Mouse (Mus musculus): ENCODE data around the gene Ptcd1. TPM values are rescaled to one million over a fixed set of nuclear protein-coding genes. Genes with fewer than 3 reads are reported as not detected.

Ptcd1 gene
- total and polyA plus RNA-seq, 3 experiments = 21.0 to 22.3 TPM; not detected in 1

DNA sequence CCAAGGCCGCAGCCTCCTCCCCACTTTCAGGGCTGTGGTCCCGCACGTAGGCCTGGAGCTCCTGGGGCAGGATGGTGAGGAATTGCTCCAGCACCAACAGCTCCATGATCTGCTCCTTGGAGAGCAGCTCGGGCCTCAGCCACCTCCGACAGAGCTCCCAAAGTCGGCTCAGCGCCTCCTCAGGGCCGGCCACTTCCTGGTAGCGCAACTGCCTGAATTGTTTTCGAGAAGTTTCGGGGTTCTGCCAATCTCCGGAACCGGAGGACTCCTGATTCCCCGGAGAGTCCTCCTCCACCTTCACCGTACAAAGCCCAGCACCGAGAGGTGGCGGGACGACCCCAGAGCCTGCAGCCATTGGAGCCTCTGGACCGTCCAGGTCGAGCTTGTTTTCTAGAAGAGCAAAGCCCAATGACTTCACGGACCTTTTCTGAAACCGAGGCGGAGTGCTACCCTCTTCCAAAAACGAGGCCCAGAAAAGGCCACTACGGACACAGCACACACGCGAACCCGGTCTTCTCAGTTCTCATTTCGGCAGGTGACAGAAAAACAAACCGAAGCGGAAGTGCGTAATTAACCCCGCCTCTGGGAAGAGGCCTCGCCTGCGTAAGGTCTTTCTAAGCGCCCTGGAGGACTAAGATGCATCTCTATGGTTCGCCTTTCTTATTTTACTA is 34.5 kb upstream of the Ptcd1 start, which contains the start of gene Zkscan14:
Zkscan14 (minus strand) TSS at position 548 of the 671 bp plus-strand sequence.
- Histone ChIP-seq H3K9ac (ENCODE audit: control insufficient read depth, low read depth, low read length, poor library complexity, severe bottlenecking) (peak within 1 kb of the TSS; percentile 95), H3K9me3 (replicated peaks; ENCODE audit: insufficient read depth, low read length) (no peaks in the 10 kb centered on the region), H3K27ac (ENCODE audit: control insufficient read depth, low read depth, low read length) (peak within 1 kb of the TSS; percentile 81), H3K27me3 (ENCODE audit: control insufficient read depth in 1 of 2, insufficient read depth in 2 of 2, low read length in 2 of 2) (no peaks in the 10 kb centered on the region), H3K4me1 (ENCODE audit: control insufficient read depth in 1 of 2, insufficient read depth in 2 of 2, low read length in 2 of 2) (peaks cover 0 to 18% of the 10 kb centered on the region in 2 experiments; a peak in 2 of 4 replicates), H3K4me3 (ENCODE audit: control insufficient read depth in 1 of 2, insufficient read depth in 1 of 2, low read depth in 2 of 2, low read length in 2 of 2) (peak within 1 kb of the TSS; percentile 98 to 100), H3K79me2 (ENCODE audit: control insufficient read depth, insufficient read depth, low read length, poor library complexity) (peaks cover 22% of the 10 kb centered on the region), H3K36me3 (ENCODE audit: control insufficient read depth in 1 of 2, insufficient read depth in 2 of 2, low read length in 2 of 2) (peaks cover 0 to 13% of the 10 kb centered on the region in 2 experiments; a peak in 2 of 4 replicates)
- DNase-seq (ENCODE audit: low read depth, low spot score) = peak; percentile 96
- no peak for TF ChIP-seq NRF1 (IDR thresholded peaks at IDR 0.05; ENCODE audit: insufficient read depth, low read depth, low read length, poor library complexity, severe bottlenecking)
- TF ChIP-seq RAD21 (IDR thresholded peaks at IDR 0.05; ENCODE audit: low read depth, low read length) = no peak
- TF ChIP-seq POLR2A (IDR thresholded peaks at IDR 0.05; ENCODE audit: control insufficient read depth in 1 of 2, insufficient read depth in 1 of 2, low read depth in 1 of 2, low read length in 2 of 2, poor library complexity in 1 of 2) = peak; percentile 55 to 82; a peak in 2 of 4 replicates
- TF ChIP-seq MEF2A (IDR thresholded peaks at IDR 0.05; ENCODE audit: extremely low read depth, insufficient replicate concordance, low read depth, low read length, poor library complexity, severe bottlenecking) = no peak
- TF ChIP-seq UBTF (IDR thresholded peaks at IDR 0.05; ENCODE audit: borderline replicate concordance, insufficient read depth, low read depth, low read length) = 0 out of 2 replicates have a peak, but pooled peaks have one; percentile 20
- TF ChIP-seq CTCF (IDR thresholded peaks at IDR 0.05 in 2 of 3, conservative IDR thresholded peaks at IDR 0.05 in 1 of 3; ENCODE audit: control insufficient read depth in 1 of 3, insufficient read depth in 1 of 3, low read depth in 2 of 3, low read length in 3 of 3, poor library complexity in 1 of 3, severe bottlenecking in 1 of 3) = no peak
- no peak for TF ChIP-seq CHD2 (IDR thresholded peaks at IDR 0.05; ENCODE audit: low read length)
- TF ChIP-seq MAX (IDR thresholded peaks at IDR 0.05; ENCODE audit: low read length) = peak; percentile 80
- peak; percentile 97 for TF ChIP-seq MXI1 (IDR thresholded peaks at IDR 0.05; ENCODE audit: low read depth, low read length)
- peak; percentile 82 for TF ChIP-seq ZMIZ1 (IDR thresholded peaks at IDR 0.05; ENCODE audit: low read depth, low read length)
- no peak for TF ChIP-seq GATA1 (IDR thresholded peaks at IDR 0.05; ENCODE audit: low read depth, low read length)
- peak; percentile 53; the same call in 1 of the 2 replicates for TF ChIP-seq BHLHE40 (IDR thresholded peaks at IDR 0.05; ENCODE audit: borderline replicate concordance, low read depth, low read length)
- TF ChIP-seq ZC3H11A (IDR thresholded peaks at IDR 0.05; ENCODE audit: low read depth, low read length) = no peak
- no peak for TF ChIP-seq CHD1 (IDR thresholded peaks at IDR 0.05; ENCODE audit: low read depth, low read length)
- TF ChIP-seq ETS1 (IDR thresholded peaks at IDR 0.05; ENCODE audit: low read depth, low read length) = peak; percentile 42; the same call in 1 of the 2 replicates
- TF ChIP-seq USF1 (IDR thresholded peaks at IDR 0.05; ENCODE audit: low read depth, low read length) = peak; percentile 47
- no peak for TF ChIP-seq SMC3 (IDR thresholded peaks at IDR 0.05; ENCODE audit: low read depth, low read length)
- peak; percentile 20; the same call in 1 of the 2 replicates for TF ChIP-seq GABPA (IDR thresholded peaks at IDR 0.05; ENCODE audit: low read depth, low read length)
- 0 out of 2 replicates have a peak, but pooled peaks have one; percentile 9 for TF ChIP-seq ZNF384 (IDR thresholded peaks at IDR 0.05; ENCODE audit: low read depth, low read length)
- TF ChIP-seq USF2 (IDR thresholded peaks at IDR 0.05; ENCODE audit: borderline replicate concordance in 1 of 2, insufficient read depth in 1 of 2, low read depth in 1 of 2, low read length in 2 of 2) = no peak
- no peak for TF ChIP-seq MAFK (IDR thresholded peaks at IDR 0.05; ENCODE audit: borderline replicate concordance, low read depth, low read length)
- TF ChIP-seq HCFC1 (IDR thresholded peaks at IDR 0.05; ENCODE audit: low read depth, low read length) = peak; percentile 93
- no peak; the same call in 1 of the 2 replicates for TF ChIP-seq KAT2A (conservative IDR thresholded peaks at IDR 0.05; ENCODE audit: low read depth, low read length)
- peak; percentile 83 for TF ChIP-seq ELF1 (IDR thresholded peaks at IDR 0.05; ENCODE audit: low read depth, low read length)
- peak; percentile 41; the same call in 1 of the 2 replicates for TF ChIP-seq MYC (IDR thresholded peaks at IDR 0.05; ENCODE audit: low read depth, low read length)
- no peak for TF ChIP-seq TAL1 (IDR thresholded peaks at IDR 0.05; ENCODE audit: low read length)
- TF ChIP-seq POLR2AphosphoS5 (IDR thresholded peaks at IDR 0.05; ENCODE audit: borderline replicate concordance, low read depth, low read length) = no peak
- peak; percentile 74; the same call in 1 of the 2 replicates for TF ChIP-seq POLR2AphosphoS2 (IDR thresholded peaks at IDR 0.05; ENCODE audit: low read length)
- TF ChIP-seq SIN3A (IDR thresholded peaks at IDR 0.05; ENCODE audit: low read length) = peak; percentile 99
- TF ChIP-seq RCOR1 (IDR thresholded peaks at IDR 0.05; ENCODE audit: low read depth, low read length) = no peak
- peak; percentile 82; the same call in 1 of the 2 replicates for TF ChIP-seq TBP (IDR thresholded peaks at IDR 0.05; ENCODE audit: low read depth, low read length)
- TF ChIP-seq NELFE (IDR thresholded peaks at IDR 0.05; ENCODE audit: low read depth, low read length) = peak; percentile 75
- 0 out of 2 replicates have a peak, but pooled peaks have one; percentile 32 for TF ChIP-seq TCF12 (IDR thresholded peaks at IDR 0.05; ENCODE audit: low read depth, low read length)

Measured in MEL (cell line).